Comparison of ENCODE assay signal across 27 mouse cellular contexts in genomic region chr15:60848630-60849029, GRCm38 (mm10). TPM values are rescaled to one million over a fixed set of nuclear protein-coding genes. Genes with fewer than 3 reads are reported as not detected.
DNase-seq lines count a peak whose midpoint lies in the region; ATAC-seq lines count a peak whose summit lies in the region.
"Had no signal": no experiment of that assay in that cellular context is flagged by ENCODE, and none has a peak within 500 bp of the region (broad histone marks: within the 10 kb centered on the region; RNA-seq: fewer than 3 reads in every experiment).

No protein-coding gene starts in this region.

- H3K4me1 ChIP-seq in embryonic facial prominence, embryonic 14.5 days (ENCODE audit: control insufficient read depth, insufficient read depth, low read length): peaks cover 13% of the 10 kb centered on the region
- H3K4me1 ChIP-seq in embryonic facial prominence, embryonic 10.5 days: peaks cover 56% of the 10 kb centered on the region
- peaks cover 20% of the 10 kb centered on the region for H3K4me1 ChIP-seq in kidney, embryonic 16.5 days (ENCODE audit: insufficient read depth, low read length)

- no peak for ATAC-seq in embryonic facial prominence, embryonic 14.5 days (ENCODE audit: low read depth)
- ATAC-seq in kidney, embryonic 16.5 days (ENCODE audit: low FRiP score, low TSS enrichment): no peak
- ATAC-seq: forebrain, embryonic 13.5 days; inflammation-experienced regulatory T-cells, adult 6 months; liver, postnatal 0 days; lung, postnatal 0 days had no signal

- no peaks in the 10 kb centered on the region for H3K36me3 ChIP-seq in embryonic facial prominence, embryonic 14.5 days (ENCODE audit: control insufficient read depth, insufficient read depth, low read length)
- H3K36me3 ChIP-seq in embryonic facial prominence, embryonic 10.5 days (replicated peaks): no peaks in the 10 kb centered on the region
- H3K36me3 ChIP-seq in kidney, embryonic 16.5 days (ENCODE audit: insufficient read depth, low read length): no peaks in the 10 kb centered on the region
- H3K36me3 ChIP-seq: heart, embryonic 10.5 days; limb, embryonic 12.5 days; midbrain, embryonic 10.5 days; neural tube, embryonic 13.5 days had no signal

- H3K9me3 ChIP-seq in embryonic facial prominence, embryonic 14.5 days (ENCODE audit: control insufficient read depth, low read length): no peaks in the 10 kb centered on the region
- no peaks in the 10 kb centered on the region for H3K9me3 ChIP-seq in embryonic facial prominence, embryonic 10.5 days
- H3K9me3 ChIP-seq in kidney, embryonic 16.5 days (ENCODE audit: low read length): no peaks in the 10 kb centered on the region
- H3K9me3 ChIP-seq: forebrain, embryonic 13.5 days; heart, embryonic 10.5 days; limb, embryonic 12.5 days; midbrain, embryonic 10.5 days; neural tube, embryonic 13.5 days had no signal

- H3K4me3 ChIP-seq in embryonic facial prominence, embryonic 14.5 days (ENCODE audit: low read depth, low read length): no peak overlapping the region
- H3K4me3 ChIP-seq in embryonic facial prominence, embryonic 10.5 days: no peak overlapping the region
- no peak overlapping the region for H3K4me3 ChIP-seq in kidney, embryonic 16.5 days (ENCODE audit: low read length)
- H3K4me3 ChIP-seq: forebrain, embryonic 13.5 days; heart, embryonic 10.5 days; limb, embryonic 12.5 days; midbrain, embryonic 10.5 days; neural tube, embryonic 13.5 days had no signal

- no peak overlapping the region for H3K4me2 ChIP-seq in embryonic facial prominence, embryonic 14.5 days (ENCODE audit: low read depth, low read length)
- no peak overlapping the region for H3K4me2 ChIP-seq in kidney, embryonic 16.5 days (replicated peaks; ENCODE audit: low read depth, low read length)
- H3K4me2 ChIP-seq: forebrain, embryonic 13.5 days; hindbrain, embryonic 14.5 days; limb, embryonic 12.5 days; liver, embryonic 11.5 days; neural tube, embryonic 13.5 days had no signal

- no peaks in the 10 kb centered on the region for H3K27me3 ChIP-seq in embryonic facial prominence, embryonic 14.5 days (replicated peaks; ENCODE audit: control insufficient read depth, insufficient read depth, low read length)
- H3K27me3 ChIP-seq in embryonic facial prominence, embryonic 10.5 days (replicated peaks; ENCODE audit: low read depth, poor library complexity, severe bottlenecking): no peaks in the 10 kb centered on the region
- no peaks in the 10 kb centered on the region for H3K27me3 ChIP-seq in kidney, embryonic 16.5 days (ENCODE audit: insufficient read depth, low read length)
- H3K27me3 ChIP-seq: forebrain, embryonic 13.5 days; limb, embryonic 12.5 days; neural tube, embryonic 13.5 days had no signal

- intact Hi-C loops in left cerebral cortex, postnatal 36 days (cut with DNase I): no loop called here

- peak; percentile 51 for DNase-seq in embryonic facial prominence, embryonic 14.5 days (ENCODE audit: low spot score)
- DNase-seq in embryonic facial prominence, embryonic 10.5 days (ENCODE audit: low spot score): no peak
- peak; percentile 57 for DNase-seq in right cerebral cortex, adult 18-20 months
- DNase-seq in right cerebral cortex, postnatal 25 days: no peak
- DNase-seq in frontal cortex, postnatal 25 days (ENCODE audit: low spot score in 2 of 2): peak; percentile 12 to 17
- DNase-seq in left cerebral cortex, postnatal 36 days (ENCODE audit: low spot score in 2 of 2): peak; percentile 28 to 43
- no peak for DNase-seq in gastrocnemius, postnatal 4 days (ENCODE audit: low spot score in 2 of 2)
- DNase-seq: adrenal gland, postnatal 25 days; cerebellum, adult 9-11 months; gastrocnemius, postnatal 25 days; heart, postnatal 4 days; kidney, adult 18-20 months; kidney, postnatal 10 days; liver, postnatal 0 days; retina, postnatal 1 day; thymus, postnatal 25 days had no signal

- no peak overlapping the region for H3K9ac ChIP-seq in embryonic facial prominence, embryonic 14.5 days (ENCODE audit: low read depth, low read length)
- H3K9ac ChIP-seq in kidney, embryonic 16.5 days (replicated peaks; ENCODE audit: low read length): no peak overlapping the region
- H3K9ac ChIP-seq: forebrain, embryonic 13.5 days; hindbrain, embryonic 14.5 days; limb, embryonic 12.5 days; liver, postnatal 0 days; neural tube, embryonic 13.5 days had no signal

- WGBS in embryonic facial prominence, embryonic 14.5 days: 37% methylated on average over 3 of the region's 3 CpGs
- 62% methylated on average over 3 of the region's 3 CpGs for WGBS in embryonic facial prominence, embryonic 10.5 days
- WGBS in kidney, embryonic 16.5 days: 71% methylated on average over 3 of the region's 3 CpGs

- no peak overlapping the region for H3K27ac ChIP-seq in embryonic facial prominence, embryonic 14.5 days (replicated peaks; ENCODE audit: low read depth, low read length)
- H3K27ac ChIP-seq in embryonic facial prominence, embryonic 10.5 days (replicated peaks): no peak overlapping the region
- H3K27ac ChIP-seq in kidney, embryonic 16.5 days (ENCODE audit: low read length): no peak overlapping the region
- H3K27ac ChIP-seq: forebrain, embryonic 13.5 days; hindbrain, embryonic 14.5 days; limb, embryonic 12.5 days; macrophage; midbrain, embryonic 10.5 days; neural tube, embryonic 13.5 days had no signal

RNA-seq across cellular contexts. Expression of gene Fam84b, which starts 4.9 kb away (rescaled TPM):
- 9.5 and 9.9 TPM in 2 replicates for polyA plus RNA-seq in embryonic facial prominence, embryonic 14.5 days (2014; fragmentation: Nextera tagmentation; extraction: Ambion mirVana)
- 14.0 and 15.5 TPM in 2 replicates for polyA plus RNA-seq in embryonic facial prominence, embryonic 10.5 days (2016; fragmentation: Nextera tagmentation; extraction: Ambion mirVana)
- total RNA-seq in left cerebral cortex, postnatal 36 days (2021): 1 to 10 TPM; 4.8 to 7.4 TPM
- total RNA-seq in gastrocnemius, postnatal 4 days (2021): 1 to 10 TPM; 3.3 to 3.4 TPM
- 26.5 and 28.2 TPM in 2 replicates for polyA plus RNA-seq in kidney, embryonic 16.5 days (2015; fragmentation: Nextera tagmentation; extraction: Ambion mirVana)

Comparison
In these comparisons a context has a peak if more than half of its experiments do, and no peak if none do; other contexts are left out.
1. DNase-seq: peak in embryonic facial prominence, embryonic 14.5 days (single experiment), right cerebral cortex, adult 18-20 months (single experiment), frontal cortex, postnatal 25 days (2 of 2) and left cerebral cortex, postnatal 36 days (2 of 2); none in embryonic facial prominence, embryonic 10.5 days (single experiment), right cerebral cortex, postnatal 25 days (single experiment) and gastrocnemius, postnatal 4 days (0 of 2).